Mouse (Mus musculus) WW6 (cell line): ENCODE measurements around the gene Krtap28-10.

Source experiments
- DNase-seq: peaks from one replicate; pipeline ENCODE4 v3.0.0-alpha.2; 2013; ENCODE audit warnings: low read depth, low spot score

Krtap28-10 gene

DNA sequence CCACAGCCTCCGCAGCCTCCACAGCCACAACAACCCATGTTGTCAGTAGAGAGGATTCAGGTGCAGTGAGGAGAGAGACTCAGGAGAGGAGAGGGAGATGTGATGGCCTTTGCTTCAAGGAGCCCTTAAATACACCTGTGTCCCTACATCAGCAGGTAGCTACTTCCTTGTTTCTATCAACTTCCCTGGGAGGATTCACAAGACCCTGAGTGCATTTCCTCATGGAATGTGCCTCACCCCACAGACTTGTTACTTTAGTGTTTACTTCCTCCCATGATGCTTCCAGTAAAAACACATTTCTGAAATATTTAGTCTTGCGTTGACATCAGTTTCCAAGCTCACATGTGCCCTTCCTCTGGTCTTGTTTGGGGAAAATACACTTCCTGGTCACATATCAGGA, at the start of gene Krtap28-10:
TSS of gene Krtap28-10 (minus strand) at position 101 of the 400 bp plus-strand sequence.
- no peak for DNase-seq

DNA sequence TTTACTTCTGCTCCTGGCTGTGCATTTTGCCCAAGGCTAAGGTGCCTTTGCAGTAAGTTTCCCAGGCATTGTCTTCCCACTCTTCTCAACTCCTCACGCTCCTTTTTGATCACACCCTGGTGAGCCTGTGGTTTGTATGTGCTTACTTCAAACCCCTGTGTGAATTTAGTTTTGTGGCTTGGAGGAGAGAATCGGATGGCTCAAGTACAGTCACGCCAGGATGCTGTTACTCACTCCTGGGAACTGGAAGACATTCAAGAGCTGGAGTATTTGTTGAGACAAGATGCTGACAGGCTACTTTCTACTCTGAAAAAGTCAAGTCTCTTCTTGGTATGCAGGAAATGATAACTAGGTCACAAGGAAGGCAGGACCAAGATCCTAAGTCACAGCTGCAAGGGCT, 49.0 kb upstream of the Krtap28-10 start:
- DNase-seq: no peak

DNA sequence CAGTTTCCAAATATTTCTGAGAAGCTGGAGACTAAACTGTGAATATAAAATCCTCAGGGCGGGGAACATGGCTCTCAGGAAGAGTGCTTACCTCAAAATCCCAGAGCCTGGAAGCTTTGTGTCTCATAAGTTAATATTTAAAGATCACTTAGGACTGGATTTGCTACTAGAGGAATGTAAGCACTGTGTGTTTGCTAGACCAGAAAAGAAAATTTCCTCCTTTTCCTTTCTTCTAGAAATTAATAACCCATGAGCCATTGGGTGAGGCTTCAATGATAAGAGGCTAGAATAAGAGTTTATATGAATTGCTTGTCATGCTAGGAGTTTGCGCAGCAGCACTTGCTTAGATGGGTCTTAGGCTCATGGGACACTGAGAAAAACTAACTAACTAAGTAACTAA, 42.5 kb upstream of the Krtap28-10 start:
- DNase-seq: no peak

DNA sequence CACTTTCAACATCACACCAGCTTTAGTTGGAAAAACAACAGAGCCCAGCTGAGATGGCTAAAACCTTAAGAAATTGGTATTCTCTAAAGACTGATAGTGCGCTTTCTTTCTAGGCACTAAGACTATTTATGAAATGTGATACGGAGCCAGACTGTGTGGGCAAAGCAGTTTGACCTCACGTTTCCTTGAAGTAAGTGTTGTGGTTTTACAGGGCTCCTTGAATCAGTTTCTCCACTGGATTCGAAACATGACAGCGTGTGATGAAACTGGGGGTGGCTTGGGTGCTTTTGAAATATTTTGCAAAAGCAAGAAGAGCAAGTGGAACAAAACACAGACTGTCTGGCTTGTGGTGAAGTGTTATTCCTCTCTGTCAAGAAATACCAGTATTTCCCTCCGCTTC, 34.7 kb upstream of the Krtap28-10 start:
- no peak for DNase-seq

DNA sequence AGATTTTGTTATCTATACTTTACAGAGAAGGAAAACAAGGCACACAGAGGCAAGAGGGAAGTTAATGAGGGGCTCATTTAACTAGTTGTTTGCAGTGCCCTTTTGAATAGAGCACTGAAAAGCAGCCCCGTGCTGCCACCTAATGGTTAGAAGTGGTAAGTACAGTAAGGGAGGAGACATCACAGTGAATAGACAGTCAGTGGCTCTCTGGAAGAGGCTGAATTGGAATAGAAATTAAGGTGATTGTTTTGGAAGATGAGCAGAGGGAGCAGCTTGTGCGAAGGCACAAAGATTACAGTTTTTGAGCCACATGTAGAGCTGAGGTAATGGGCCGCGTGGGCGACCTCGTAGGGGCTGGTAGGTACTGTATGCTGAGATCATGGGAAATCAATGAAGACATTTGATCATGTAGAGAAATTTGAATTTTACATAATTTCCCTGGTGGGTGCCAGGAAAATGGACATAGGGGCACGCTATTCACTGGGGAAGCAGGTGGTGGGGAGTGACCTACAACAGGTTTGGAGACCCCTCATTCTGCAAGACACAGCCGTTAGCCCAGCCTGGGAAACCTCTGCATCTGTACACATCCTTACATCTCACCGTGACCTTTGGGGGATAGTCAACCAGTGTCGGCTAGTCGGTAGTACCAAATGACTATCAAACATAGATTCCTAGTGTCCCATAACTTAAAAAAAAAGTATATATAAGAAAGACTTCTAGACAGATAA, 34.1 kb upstream of the Krtap28-10 start:
- DNase-seq: peak; percentile 31

DNA sequence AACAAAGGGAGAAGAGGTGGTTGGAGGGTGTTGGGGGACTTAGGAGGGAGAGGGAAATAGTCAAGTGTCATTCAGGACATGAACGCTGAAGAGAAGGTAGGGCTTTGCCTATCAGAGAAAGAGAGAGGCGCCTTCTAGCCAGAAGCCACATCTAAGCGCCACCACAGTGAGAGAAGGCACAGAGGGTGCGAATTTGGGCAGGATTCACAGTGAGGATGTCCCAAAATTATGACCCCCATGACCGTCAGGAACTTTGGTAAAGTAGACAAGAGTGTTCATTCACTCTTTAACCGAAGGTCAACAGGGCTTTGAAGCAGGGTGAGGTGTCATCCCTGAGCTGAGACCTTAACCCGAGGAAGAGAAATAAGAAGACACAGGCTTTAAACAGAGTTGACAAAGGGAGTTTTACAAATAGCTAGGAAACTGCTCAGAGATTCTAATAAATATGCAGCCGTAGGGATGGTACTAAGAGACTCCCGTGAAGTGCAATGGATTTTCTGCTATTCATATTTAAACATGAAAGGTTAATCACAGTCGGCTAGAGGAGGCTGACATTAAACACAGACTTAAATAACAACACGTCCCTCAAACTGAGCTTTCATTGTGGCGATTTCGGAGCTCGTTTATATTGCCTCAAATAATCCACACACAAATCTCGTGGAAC, 33.4 kb upstream of the Krtap28-10 start:
- DNase-seq: no peak

DNA sequence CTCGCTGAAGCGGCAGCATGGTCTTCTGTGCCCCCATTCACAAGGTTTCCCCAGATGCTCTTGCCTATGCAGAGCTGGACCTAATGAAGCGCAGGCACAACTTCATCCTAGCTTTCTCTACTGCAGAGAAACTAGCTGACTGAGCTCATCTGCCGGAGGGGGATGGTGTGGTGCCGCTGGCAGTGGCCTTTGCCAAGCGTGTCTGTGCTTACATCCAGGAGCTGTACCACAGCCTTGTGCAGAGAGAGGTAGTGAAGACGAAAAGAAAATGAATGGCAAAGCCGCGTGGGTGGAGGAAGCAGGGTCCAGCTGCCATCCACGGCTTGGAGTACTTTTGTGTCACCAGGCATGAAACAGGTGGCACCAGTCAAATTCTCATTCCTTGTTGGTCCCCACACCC, 24.9 kb upstream of the Krtap28-10 start:
- DNase-seq: no peak

DNA sequence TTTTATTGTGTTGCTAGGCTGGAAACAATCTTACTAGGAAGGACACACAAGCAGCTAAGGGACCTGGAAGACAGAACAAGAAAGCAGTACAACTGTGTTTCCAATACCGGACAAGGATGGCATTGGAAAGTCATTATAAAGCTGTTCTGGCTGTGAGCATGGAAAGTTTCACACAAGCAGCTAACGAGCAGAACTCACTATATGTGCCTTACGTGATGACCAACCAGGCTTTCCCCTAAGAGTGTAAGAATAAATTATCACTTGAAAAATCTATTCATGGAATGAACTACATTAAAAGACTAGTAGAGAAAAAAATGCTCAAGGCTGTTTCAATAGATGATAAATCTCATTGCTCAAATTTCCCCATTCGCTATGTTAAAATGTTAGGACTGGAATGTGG, 24.3 kb upstream of the Krtap28-10 start:
- DNase-seq: no peak

DNA sequence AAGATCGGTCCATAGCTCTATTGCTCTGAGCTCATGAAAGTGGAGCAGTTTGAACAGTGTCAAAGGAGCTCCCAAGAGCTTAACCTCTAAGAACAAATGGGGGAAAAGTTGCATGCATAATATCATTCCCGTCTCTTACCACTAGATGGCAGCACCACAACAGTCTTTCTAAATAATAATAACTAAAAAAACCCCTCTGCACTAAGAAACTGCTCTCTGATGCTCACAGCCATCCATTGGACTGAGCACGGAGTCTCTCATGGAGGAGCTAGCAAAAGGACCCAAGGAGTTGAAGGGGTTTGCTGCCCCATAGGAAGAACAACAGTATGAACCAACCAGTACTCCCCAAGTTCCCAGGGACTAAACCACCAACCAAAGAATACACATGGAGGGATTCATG, 22.6 kb upstream of the Krtap28-10 start:
- no peak for DNase-seq

DNA sequence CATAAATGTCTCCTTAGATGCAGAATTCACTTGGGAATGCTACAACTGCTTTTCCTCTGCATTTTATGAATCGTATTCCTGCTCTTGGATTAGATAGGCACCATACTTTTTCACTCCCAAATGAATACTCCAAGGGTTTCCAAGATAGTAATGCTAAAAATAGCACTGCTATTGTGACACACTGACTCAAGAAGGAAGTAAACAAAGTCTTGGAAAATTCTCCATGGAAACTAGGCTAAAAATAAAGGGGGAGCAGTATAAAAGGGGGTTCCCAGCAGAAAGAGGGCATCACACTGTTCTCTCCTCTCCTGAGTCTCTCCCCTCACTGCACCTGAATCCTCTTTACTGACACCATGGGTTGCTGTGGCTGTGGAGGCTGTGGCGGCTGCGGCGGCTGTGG, 18.4 kb upstream of the Krtap28-10 start, which contains the start of gene Krtap28-13:
TSS of gene Krtap28-13 (plus strand) at position 288 of the 400 bp plus-strand sequence.
- no peak for DNase-seq

DNA sequence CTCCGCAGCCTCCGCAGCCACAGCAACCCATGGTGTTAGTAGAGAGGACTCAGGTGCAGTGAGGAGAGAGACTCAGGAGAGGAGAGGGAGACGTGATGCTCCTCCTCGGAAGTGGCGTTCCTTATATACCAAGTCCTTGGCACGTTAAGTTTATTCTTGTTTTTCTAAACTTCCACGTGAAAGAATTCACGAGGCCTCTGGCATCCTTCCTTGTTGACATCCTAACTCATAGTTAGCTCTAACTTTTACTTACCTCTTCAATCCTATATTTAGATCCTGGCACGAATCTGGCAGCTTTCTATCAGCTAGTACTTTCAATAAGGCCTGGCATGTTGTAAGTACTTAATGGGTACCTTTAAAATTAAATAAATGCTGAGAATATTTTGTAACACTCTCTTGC, 17.0 kb upstream of the Krtap28-10 start, which contains the start of gene A030005K14Rik:
TSS of gene A030005K14Rik (minus strand) at position 101 of the 400 bp plus-strand sequence.
- no peak for DNase-seq

DNA sequence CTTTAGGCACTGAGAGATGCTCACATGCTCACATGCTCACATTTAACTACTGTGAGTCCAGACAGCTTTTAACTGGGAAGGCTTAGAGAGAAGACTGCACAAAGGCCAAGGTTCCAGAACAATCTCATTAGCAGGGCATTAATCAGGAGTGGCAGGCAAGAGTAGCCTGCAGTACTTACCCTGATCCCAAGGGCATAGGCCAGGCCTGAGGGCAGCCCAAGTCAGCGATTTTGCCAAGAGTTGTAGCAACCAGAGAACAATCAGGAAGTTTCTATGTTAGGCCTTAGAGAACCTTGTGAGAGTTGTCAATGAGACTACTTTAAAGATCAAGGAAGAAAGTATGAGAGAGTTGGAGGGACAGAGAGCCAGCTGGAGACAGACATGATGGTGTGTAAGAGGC, 16.2 kb upstream of the Krtap28-10 start:
- no peak for DNase-seq

DNA sequence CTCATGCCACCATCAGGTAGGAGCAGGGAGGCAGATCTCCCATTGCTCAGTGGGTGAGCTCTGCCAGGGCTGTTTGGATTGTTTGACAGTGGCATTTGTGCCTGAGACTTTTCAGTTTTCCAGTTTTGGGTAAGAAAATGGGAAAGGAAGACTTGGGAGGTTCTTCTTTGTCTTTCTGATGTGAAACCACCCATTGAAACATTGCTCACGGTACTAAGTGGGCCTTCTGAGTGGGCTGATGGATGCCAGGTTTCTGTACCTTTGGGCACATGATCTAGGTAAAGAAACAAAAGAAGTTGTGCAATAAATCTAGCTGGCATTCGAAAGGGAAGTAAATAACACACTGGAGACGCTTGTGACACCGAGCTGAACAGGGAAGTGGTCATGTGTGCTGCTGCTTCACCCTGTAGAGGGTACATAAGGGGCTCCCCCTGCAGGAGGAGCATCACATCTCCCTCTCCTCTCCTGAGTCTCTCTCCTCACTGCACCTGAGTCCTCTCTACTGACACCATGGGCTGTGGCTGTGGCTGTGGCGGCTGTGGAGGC, 2.7 kb upstream of the Krtap28-10 start, which contains the start of gene Gm47969:
TSS of gene Gm47969 (plus strand) at position 51 of the 546 bp plus-strand sequence.
- no peak for DNase-seq

DNA sequence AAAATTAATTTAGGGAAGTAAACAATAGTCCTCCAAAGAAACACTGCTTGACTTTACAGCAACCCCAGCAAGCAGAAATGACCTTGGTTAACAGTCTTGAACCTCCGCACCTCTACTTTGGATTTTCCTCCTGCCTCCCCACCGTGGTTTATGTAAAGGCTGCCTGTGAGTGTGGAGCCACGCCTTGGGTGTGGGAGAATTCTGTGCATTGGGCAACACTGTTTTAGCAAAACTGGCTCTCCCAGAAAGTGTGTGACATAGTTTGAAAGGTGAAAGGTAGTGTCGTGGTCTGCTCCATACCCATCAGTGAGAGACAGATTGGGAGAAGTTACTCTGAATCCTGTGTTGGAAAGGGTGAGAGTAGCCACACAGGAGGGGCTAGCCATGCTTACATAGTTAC, 3.2 kb downstream of the Krtap28-10 start:
- DNase-seq: no peak

DNA sequence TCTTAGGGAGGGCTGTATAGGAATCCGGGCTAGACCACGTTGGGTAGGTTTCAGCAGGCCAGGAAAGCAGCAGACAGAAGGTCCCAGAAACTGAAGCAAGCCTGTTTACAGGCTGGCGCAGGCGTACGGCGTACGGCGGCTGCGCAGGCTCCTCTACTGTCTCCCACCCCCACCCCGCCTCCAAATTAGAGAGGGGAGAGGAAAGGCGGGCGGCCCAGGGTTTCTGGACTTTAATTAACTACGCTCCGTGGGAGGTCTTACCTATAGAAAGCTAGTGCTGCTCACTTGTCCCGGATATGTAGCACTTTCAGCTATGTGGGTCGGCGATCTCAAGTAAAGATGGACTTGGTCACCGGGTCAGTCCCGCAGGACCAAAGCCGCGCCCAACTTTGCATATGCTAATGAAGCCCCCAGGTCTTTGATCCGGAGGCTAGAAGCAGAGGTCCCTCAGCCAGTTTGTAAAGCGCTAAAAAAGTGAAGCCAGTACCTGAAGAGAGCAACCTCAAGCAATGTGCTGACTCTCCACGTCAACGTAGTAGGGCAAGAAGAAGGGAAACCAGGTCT, 4.1 kb downstream of the Krtap28-10 start, which contains the start of gene Slc19a3:
TSS of gene Slc19a3 (minus strand) at position 340 of the 564 bp plus-strand sequence.
- DNase-seq: peak; percentile 34

DNA sequence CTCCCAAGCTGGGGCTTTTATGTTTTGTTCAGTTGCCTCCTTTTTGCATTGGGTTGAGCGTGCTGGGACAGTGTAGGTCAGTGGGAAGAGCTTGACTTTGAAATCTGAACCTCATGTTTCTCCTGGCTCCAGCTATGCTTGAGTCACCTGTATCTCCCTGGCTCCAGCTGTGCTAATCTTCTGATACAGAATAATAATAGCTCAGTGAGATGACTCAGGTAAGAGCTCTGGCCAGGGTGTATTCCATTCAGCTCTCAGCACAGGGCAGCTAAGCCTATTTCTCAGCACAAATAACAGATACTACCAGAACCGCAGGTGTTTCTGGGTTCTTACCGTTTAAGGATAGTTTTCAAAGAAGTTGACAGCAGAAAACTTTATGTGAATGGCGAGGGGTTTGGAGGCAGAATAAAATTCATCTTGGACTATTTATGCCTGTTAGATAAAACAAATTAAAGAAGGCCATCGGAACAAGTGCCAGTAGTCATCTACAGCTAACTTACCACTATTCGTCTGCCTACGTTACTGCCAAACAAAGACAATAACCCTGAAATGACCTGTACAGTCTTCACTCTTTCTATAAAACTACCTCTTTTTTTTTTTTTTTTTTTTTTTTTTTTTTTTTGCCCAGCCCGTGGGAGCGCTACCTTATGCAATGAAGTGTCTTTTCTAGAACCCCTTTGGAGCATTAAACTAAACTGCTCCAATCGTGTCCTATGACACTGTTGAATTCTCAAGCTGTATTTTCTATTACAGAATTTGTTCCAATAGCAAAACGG, 5.2 kb downstream of the Krtap28-10 start:
- no peak for DNase-seq

DNA sequence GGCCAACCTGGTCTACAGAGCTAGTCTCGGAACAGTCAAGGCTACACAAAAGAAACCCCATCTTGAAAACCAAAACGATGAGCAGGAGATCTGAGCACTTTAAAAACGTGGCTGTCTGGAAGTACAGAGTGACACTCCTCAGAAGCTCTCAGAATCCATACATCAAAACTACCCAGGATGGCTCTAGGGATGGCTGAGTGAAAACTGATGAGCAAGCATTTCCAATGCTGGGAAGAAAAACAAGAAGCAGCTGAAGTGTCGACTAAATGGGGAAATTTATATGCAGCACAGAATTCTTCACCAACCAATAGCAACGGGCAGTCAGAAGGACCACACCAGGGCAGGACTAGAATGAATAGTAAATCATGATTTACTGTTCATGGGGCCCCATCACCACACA, 7.8 kb downstream of the Krtap28-10 start:
- DNase-seq: no peak

DNA sequence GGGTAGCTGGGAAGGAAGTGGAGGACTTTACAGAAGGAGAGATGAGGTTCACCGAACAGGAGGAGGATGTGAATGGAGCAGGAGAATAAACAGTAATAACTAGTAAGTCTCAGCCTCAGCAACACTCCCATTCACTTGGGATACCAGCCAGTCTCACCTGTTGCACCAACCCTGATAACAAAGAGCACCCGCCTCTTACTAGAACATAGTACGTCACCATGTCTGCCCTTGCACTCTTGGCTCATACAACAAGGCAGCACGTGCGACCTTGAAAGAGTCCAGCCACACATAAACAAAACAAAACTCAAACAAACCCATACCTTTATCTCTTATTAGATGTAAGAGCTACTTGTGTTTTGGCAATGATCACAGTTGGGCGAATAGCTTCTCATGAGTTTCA, 9.8 kb downstream of the Krtap28-10 start:
- no peak for DNase-seq

DNA sequence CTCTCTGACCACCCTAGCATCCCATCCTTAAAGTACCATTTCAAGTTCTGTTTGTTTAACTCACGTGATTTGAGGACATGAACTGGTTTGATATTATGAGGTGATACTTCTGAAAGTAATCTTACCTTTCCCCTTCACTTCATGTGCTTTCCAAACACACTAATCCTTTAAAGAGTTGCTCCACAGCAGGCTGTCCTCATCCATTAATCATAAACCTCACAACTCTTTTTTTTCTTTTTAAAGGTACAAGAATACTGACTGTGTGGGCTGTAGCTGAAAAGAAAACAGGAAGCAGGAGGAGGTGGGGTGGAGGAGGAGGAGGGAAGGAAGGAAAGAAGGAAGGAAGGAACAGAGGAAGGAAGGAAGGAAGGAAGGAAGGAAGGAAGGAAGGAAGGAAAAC, 10.3 kb downstream of the Krtap28-10 start:
- no peak for DNase-seq

DNA sequence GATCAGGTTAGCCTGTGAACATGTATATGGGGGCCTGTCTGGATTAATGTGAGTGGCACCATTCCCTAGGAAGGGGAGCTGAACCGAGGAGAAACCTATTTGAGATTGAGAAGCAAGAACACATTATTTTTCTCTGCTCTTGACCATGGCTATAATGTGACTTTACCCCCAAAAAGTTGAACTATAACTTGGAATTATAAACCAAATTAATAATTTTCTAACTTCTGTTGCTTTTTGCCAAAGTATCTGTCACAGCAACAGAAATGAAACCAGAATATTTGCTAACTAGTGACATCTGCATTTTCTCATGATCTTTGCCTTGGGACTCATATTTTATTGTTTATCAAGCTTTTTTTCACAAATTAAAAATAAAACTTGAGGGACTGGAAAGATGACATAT, 25.7 kb downstream of the Krtap28-10 start:
- DNase-seq: no peak

DNA sequence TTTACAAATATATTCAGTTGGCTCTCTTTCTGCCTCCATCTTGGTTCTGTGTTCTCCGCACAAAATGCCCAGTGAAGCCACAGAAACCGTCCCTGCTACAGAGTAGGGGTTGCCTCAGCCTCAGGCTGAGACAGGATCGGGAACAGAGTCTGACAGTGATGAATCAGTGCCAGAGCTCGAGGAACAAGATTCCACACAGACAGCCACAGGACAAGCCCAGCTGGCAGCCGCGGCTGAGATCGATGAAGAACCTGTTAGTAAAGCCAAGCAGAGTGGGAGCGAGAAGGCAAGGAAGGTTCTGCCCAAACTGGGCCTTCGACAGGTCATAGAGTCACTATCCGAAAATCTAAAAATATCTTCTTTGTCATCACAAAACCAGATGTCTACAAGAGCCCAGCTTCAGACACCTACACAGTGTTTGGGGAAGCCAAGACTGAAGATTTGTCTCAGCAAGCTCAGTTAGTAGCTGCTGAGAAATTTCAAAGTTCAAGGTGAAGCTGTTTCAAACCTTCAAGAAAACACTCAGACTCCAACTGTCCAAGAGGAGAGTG, 26.9 kb downstream of the Krtap28-10 start:
- DNase-seq: no peak
